Mouse (Mus musculus) left cerebral cortex, adult 8-10 months (tissue): ENCODE results near the gene Arnt. TPM values are rescaled to one million over a fixed set of nuclear protein-coding genes. Genes with fewer than 3 reads are reported as not detected.
"Not testable (repeated sequence)": the region's sequence is repeated elsewhere in the genome, so short reads cannot be mapped to it uniquely, and the experiment has no call there.

ENCODE experiments used
- DNase-seq, 2 experiments: peaks; one replicate each; pipeline ENCODE4 v3.0.0; 2022; ENCODE audit warnings: low spot score in 2 of 2
- total RNA-seq, 4 experiments: library from RNA; stranded (reverse); gene quantifications; 2 replicates each; pipeline ENCODE4 v1.2.4; 2022

Gene Arnt
- total RNA-seq, 4 experiments from 2014 or later, result 30.4 to 37.0 (median 34.0) TPM

GRCm38 (mm10) chr3:95526622-95527211 lies 92.5 kb downstream of the Arnt start, which contains the start of gene Ctss:
Gene Ctss (plus strand): TSS chr3:95526786.
- DNase-seq, result no peak

- no peak for DNase-seq
Measured at GRCm38 (mm10) chr3:95529814-95530213, 95.6 kb downstream of the Arnt start.

GRCm38 (mm10) chr3:95531025-95531424 lies 96.8 kb downstream of the Arnt start:
- DNase-seq, result no peak

- DNase-seq, result no peak
Measured at GRCm38 (mm10) chr3:95533364-95533763, 99.2 kb downstream of the Arnt start.

- DNase-seq, result no peak
Measured at GRCm38 (mm10) chr3:95534927-95535326, 100.7 kb downstream of the Arnt start.

- DNase-seq, result no peak
Measured at GRCm38 (mm10) chr3:95538936-95539335, 104.7 kb downstream of the Arnt start.

DNA sequence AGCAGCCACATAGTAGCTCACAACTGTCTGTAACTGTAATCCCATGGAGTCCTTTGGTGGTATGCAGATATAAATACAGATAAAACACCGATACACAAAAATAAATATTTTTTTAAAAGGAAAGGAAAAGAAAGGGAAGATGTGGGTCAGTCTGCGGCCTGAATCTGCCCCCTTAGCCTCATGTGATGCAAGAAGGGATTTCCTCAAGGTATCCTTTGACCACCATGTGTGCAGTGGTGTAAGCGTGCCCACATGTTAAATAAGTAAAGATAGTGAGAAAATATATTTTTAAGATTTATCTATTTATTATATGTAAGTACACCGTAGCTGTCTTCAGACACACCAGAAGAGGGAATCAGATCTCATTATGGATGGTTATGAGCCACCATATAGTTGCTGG lies 105.6 kb downstream of the Arnt start:
- DNase-seq, result no peak

DNA sequence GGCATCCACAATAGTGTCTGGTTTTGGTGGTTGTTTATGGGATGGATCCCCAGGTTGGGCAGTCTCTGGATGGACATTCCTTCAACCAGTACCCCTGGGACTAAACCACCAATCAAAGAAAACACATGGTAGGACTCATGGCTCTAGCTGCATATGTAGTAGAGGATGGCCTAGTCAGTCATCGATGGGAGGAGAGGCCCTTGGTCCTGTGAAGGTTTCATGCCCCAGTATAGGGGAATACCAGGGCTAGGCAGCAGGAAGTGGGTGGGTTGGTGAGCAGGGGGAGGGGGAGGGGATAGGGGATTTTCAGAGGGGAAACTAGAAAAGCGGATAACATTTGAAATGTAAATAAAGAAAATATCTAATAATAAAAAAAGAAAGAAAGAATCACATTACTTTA lies 107.0 kb downstream of the Arnt start:
- DNase-seq, result not testable (repeated sequence)

- no peak for DNase-seq
Measured at GRCm38 (mm10) chr3:95542171-95542570, 108.0 kb downstream of the Arnt start.

DNA sequence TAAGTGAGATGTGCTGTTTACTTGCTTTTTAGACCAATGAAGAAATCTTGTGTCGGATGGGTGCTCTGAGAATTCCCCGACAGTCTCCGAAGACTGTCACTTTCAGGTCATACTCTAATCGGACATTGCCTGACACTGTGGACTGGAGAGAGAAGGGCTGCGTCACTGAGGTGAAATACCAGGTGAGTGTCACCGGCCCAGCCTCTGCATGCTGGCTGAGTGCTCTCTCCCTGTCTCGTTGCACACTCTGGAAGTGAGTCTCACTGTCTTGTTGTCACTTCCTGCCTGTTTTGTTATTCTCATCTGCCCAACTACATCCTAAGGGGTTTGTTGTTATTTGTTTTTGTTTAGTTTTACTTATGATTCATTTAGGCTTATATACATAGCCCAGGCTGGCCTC lies 108.8 kb downstream of the Arnt start:
- DNase-seq, result no peak

Other genes starting within 250 kb of the Arnt start
- gene Gabpb2, start 216.5 kb upstream of the Arnt start, total RNA-seq, result 10 to 100 TPM; 10.4 to 12.5 (median 12.1) TPM
- 10 to 100 TPM; 63.5 to 76.2 (median 69.3) TPM for gene Cdc42se1, start 205.7 kb upstream of the Arnt start, total RNA-seq
- gene Mllt11, start 202.2 kb upstream of the Arnt start, total RNA-seq, result 100 to 1,000 TPM; 280 to 293 (median 288) TPM
- under 1 TPM; 0.24 to 0.67 (median 0.41) TPM for gene Gm128, start 192.8 kb upstream of the Arnt start, total RNA-seq
- under 1 TPM in 3 of 4 experiments, not detected in 1; 0.37 to 0.72 (median 0.67) TPM for gene Bnipl, start 183.2 kb upstream of the Arnt start, total RNA-seq
- gene Mindy1, start 153.0 kb upstream of the Arnt start, total RNA-seq, result 10 to 100 TPM; 20.7 to 24.3 (median 22.4) TPM
- 10 to 100 TPM; 24.0 to 27.2 (median 25.2) TPM for gene Prune1, start 152.3 kb upstream of the Arnt start, total RNA-seq
- gene Anxa9, start 127.2 kb upstream of the Arnt start, total RNA-seq, result 1 to 10 TPM in 2 of 4 experiments, under 1 TPM in 2; 0.33 to 1.6 (median 0.93) TPM
- 10 to 100 TPM; 51.9 to 63.7 (median 56.1) TPM for gene Cers2, start 119.6 kb upstream of the Arnt start, total RNA-seq
- gene Setdb1, start 77.2 kb upstream of the Arnt start, total RNA-seq, result 10 to 100 TPM; 31.6 to 36.9 (median 34.8) TPM
- not detected for gene 4930558C23Rik, start 31.5 kb upstream of the Arnt start, total RNA-seq
- gene Ctsk, start 64.9 kb downstream of the Arnt start, total RNA-seq, result 1 to 10 TPM; 4.4 to 5.2 (median 5.0) TPM
- 100 to 1,000 TPM in 2 of 4 experiments, 10 to 100 TPM in 2; 59.3 to 341 (median 163) TPM for gene Ctss, start 92.4 kb downstream of the Arnt start, total RNA-seq
- not detected for gene Hormad1, start 125.3 kb downstream of the Arnt start, total RNA-seq
- 10 to 100 TPM; 18.5 to 24.5 (median 21.0) TPM for gene Golph3l, start 154.5 kb downstream of the Arnt start, total RNA-seq
- 100 to 1,000 TPM; 322 to 333 (median 327) TPM for gene Ensa, start 190.6 kb downstream of the Arnt start, total RNA-seq
- gene Mcl1, start 224.4 kb downstream of the Arnt start, total RNA-seq, result 10 to 100 TPM; 47.2 to 59.6 (median 54.3) TPM